Mouse (Mus musculus) cerebellum, postnatal 4 days (tissue): ENCODE data around the gene Robo4.

ENCODE experiments used
- DNase-seq, 2 experiments: peaks; one replicate each; pipeline ENCODE4 v3.0.0; 2022; ENCODE audit warnings: low spot score in 2 of 2, mixed read lengths in 1 of 2

The Robo4 gene

GRCm38 (mm10) chr9:37401802-37402201 is at the start of gene Robo4:
Gene Robo4 (plus strand): TSS chr9:37401897.
- DNase-seq, result no peak

- DNase-seq, result no peak
Observed at GRCm38 (mm10) chr9:37354485-37354884, 47.2 kb upstream of the Robo4 start.

GRCm38 (mm10) chr9:37358713-37359330 is 42.9 kb upstream of the Robo4 start:
- DNase-seq, result peak in 1 of 2 experiments; percentile 13

- peak in 1 of 2 experiments; percentile 29 for DNase-seq
Observed at GRCm38 (mm10) chr9:37359331-37360220, 42.1 kb upstream of the Robo4 start.

GRCm38 (mm10) chr9:37362084-37362483 is 39.6 kb upstream of the Robo4 start:
- DNase-seq, result no peak

GRCm38 (mm10) chr9:37362881-37363280 is 38.8 kb upstream of the Robo4 start:
- DNase-seq, result no peak

- no peak for DNase-seq
Observed at GRCm38 (mm10) chr9:37363551-37363950, 38.1 kb upstream of the Robo4 start.

- no peak for DNase-seq
Observed at GRCm38 (mm10) chr9:37364392-37364791, 37.3 kb upstream of the Robo4 start.

- no peak for DNase-seq
Observed at GRCm38 (mm10) chr9:37365706-37366105, 36.0 kb upstream of the Robo4 start.

GRCm38 (mm10) chr9:37367301-37368080 is 34.2 kb upstream of the Robo4 start, which contains the start of gene Hepacam:
Gene Hepacam (plus strand): TSS chr9:37367351.
- peak in 1 of 2 experiments; percentile 17 for DNase-seq

GRCm38 (mm10) chr9:37368081-37368830 is 33.4 kb upstream of the Robo4 start:
- no peak for DNase-seq

GRCm38 (mm10) chr9:37368860-37369259 is 32.8 kb upstream of the Robo4 start:
- DNase-seq, result no peak

GRCm38 (mm10) chr9:37371232-37371801 is 30.4 kb upstream of the Robo4 start:
- no peak for DNase-seq

GRCm38 (mm10) chr9:37375718-37376117 is 26.0 kb upstream of the Robo4 start:
- no peak for DNase-seq

- DNase-seq, result no peak
Observed at GRCm38 (mm10) chr9:37383161-37383560, 18.5 kb upstream of the Robo4 start.

- peak in 1 of 2 experiments; percentile 31 for DNase-seq
Observed at GRCm38 (mm10) chr9:37384284-37385182, 17.2 kb upstream of the Robo4 start.

GRCm38 (mm10) chr9:37390891-37391290 is 10.8 kb upstream of the Robo4 start:
- no peak for DNase-seq

GRCm38 (mm10) chr9:37392071-37392470 is 9.6 kb upstream of the Robo4 start:
- DNase-seq, result no peak

- DNase-seq, result no peak
Observed at GRCm38 (mm10) chr9:37393482-37394131, 8.1 kb upstream of the Robo4 start.
